Mouse (Mus musculus): ENCODE measurements around the gene Slc3a2.
A peak's percentile ranks its signal among the peaks of the same experiment; 100 is the strongest.

The Slc3a2 gene

GRCm38 (mm10) chr19:8710057-8710456, 13.1 kb downstream of the Slc3a2 start:
- peak; percentile 97 for DNase-seq (ENCODE audit: low spot score)

GRCm38 (mm10) chr19:8708954-8709353, 14.2 kb downstream of the Slc3a2 start:
- DNase-seq (ENCODE audit: low spot score), result no peak

GRCm38 (mm10) chr19:8706930-8707329, 16.2 kb downstream of the Slc3a2 start:
- DNase-seq (ENCODE audit: low spot score), result peak; percentile 22

GRCm38 (mm10) chr19:8706132-8706667, 17.0 kb downstream of the Slc3a2 start:
- peak; percentile 21 for DNase-seq (ENCODE audit: low spot score)

- no peak for DNase-seq (ENCODE audit: low spot score)
Measured at GRCm38 (mm10) chr19:8705026-8705708, 18.0 kb downstream of the Slc3a2 start.

- no peak for DNase-seq (ENCODE audit: low spot score)
Measured at GRCm38 (mm10) chr19:8703571-8703970, 19.6 kb downstream of the Slc3a2 start.

- DNase-seq (ENCODE audit: low spot score), result peak; percentile 62
Measured at GRCm38 (mm10) chr19:8702458-8702857, 20.7 kb downstream of the Slc3a2 start.

- DNase-seq (ENCODE audit: low spot score), result no peak
Measured at GRCm38 (mm10) chr19:8699652-8700051, 23.5 kb downstream of the Slc3a2 start.

- DNase-seq (ENCODE audit: low spot score), result peak; percentile 49
Measured at GRCm38 (mm10) chr19:8695330-8695729, 27.8 kb downstream of the Slc3a2 start.

- DNase-seq (ENCODE audit: low spot score), result no peak
Measured at GRCm38 (mm10) chr19:8692740-8693139, 30.4 kb downstream of the Slc3a2 start.

- no peak for DNase-seq (ENCODE audit: low spot score)
Measured at GRCm38 (mm10) chr19:8691871-8692539, 31.2 kb downstream of the Slc3a2 start.

GRCm38 (mm10) chr19:8683627-8684026, 39.5 kb downstream of the Slc3a2 start:
- no peak for DNase-seq (ENCODE audit: low spot score)

- DNase-seq (ENCODE audit: low spot score), result peak; percentile 92
Measured at GRCm38 (mm10) chr19:8682996-8683395, 40.2 kb downstream of the Slc3a2 start.

GRCm38 (mm10) chr19:8681633-8682362, 41.4 kb downstream of the Slc3a2 start:
- DNase-seq (ENCODE audit: low spot score), result no peak

- DNase-seq (ENCODE audit: low spot score), result no peak
Measured at GRCm38 (mm10) chr19:8679031-8679779, 44.0 kb downstream of the Slc3a2 start.

GRCm38 (mm10) chr19:8673336-8674063, 49.7 kb downstream of the Slc3a2 start:
- no peak for DNase-seq (ENCODE audit: low spot score)

GRCm38 (mm10) chr19:8672859-8673258, 50.3 kb downstream of the Slc3a2 start:
- DNase-seq (ENCODE audit: low spot score), result no peak

- no peak for DNase-seq (ENCODE audit: low spot score)
Measured at GRCm38 (mm10) chr19:8665746-8666145, 57.4 kb downstream of the Slc3a2 start.

- no peak for DNase-seq (ENCODE audit: low spot score)
Measured at GRCm38 (mm10) chr19:8664859-8665258, 58.3 kb downstream of the Slc3a2 start.

- no peak for DNase-seq (ENCODE audit: low spot score)
Measured at GRCm38 (mm10) chr19:8663911-8664421, 59.2 kb downstream of the Slc3a2 start.

GRCm38 (mm10) chr19:8663360-8663839, 59.8 kb downstream of the Slc3a2 start, which contains the start of gene Chrm1:
TSS of gene Chrm1 (plus strand) at chr19:8663789.
- no peak for DNase-seq (ENCODE audit: low spot score)
